12 mouse cellular contexts compared by ENCODE assay signal in genomic region chr5:140891080-140891479, GRCm38 (mm10).
DNase-seq lines count a peak whose midpoint lies in the region; ATAC-seq and TF ChIP-seq lines count a peak whose summit lies in the region.
"Had no signal": no experiment of that assay in that cellular context is flagged by ENCODE, and none has a peak within 500 bp of the region (broad histone marks: within the 10 kb centered on the region; RNA-seq: fewer than 3 reads in every experiment).

No protein-coding gene starts in this region.

- DNase-seq in forebrain, embryonic 14.5 days (ENCODE audit: low spot score), result peak; percentile 27
- no peak for DNase-seq in forebrain, embryonic 11.5 days (ENCODE audit: low spot score)
- peak in 1 of 2 experiments; percentile 21 for DNase-seq in layer of hippocampus, adult 2 months (ENCODE audit: low spot score in 2 of 2)
- no peak for DNase-seq in layer of hippocampus, adult 9-11 months
- DNase-seq in testis, postnatal 10 days (ENCODE audit: low spot score), result peak; percentile 51
- DNase-seq in testis, postnatal 14 days (ENCODE audit: low spot score), result no peak
- DNase-seq in thymus, postnatal 4 days, result peak; percentile 63
- DNase-seq in embryonic facial prominence, embryonic 10.5 days (ENCODE audit: low spot score), result no peak
- DNase-seq: cerebellum, adult 11-12 months; gastrocnemius, postnatal 25 days had no signal

- ATAC-seq in forebrain, embryonic 14.5 days, result no peak
- no peak for ATAC-seq in forebrain, embryonic 11.5 days (replicated peaks; ENCODE audit: low FRiP score)
- ATAC-seq: intestine, embryonic 15.5 days had no signal

- peak; percentile 68 for TF ChIP-seq CTCF in layer of hippocampus, adult 2 months (conservative IDR thresholded peaks at IDR 0.05)

- H3K9ac ChIP-seq in forebrain, embryonic 14.5 days (ENCODE audit: low read length), result no peak overlapping the region
- no peak overlapping the region for H3K9ac ChIP-seq in forebrain, embryonic 11.5 days (ENCODE audit: low read length)
- H3K9ac ChIP-seq: intestine, embryonic 15.5 days had no signal

- 57% methylated on average over 10 of the region's 10 CpGs for WGBS in forebrain, embryonic 14.5 days
- WGBS in forebrain, embryonic 11.5 days, result 55% methylated on average over 10 of the region's 10 CpGs
- 53% methylated on average over 10 of the region's 10 CpGs for WGBS in embryonic facial prominence, embryonic 10.5 days

- no peaks in the 10 kb centered on the region for H3K9me3 ChIP-seq in forebrain, embryonic 14.5 days (replicated peaks; ENCODE audit: control insufficient read depth, low read length)
- H3K9me3 ChIP-seq in forebrain, embryonic 11.5 days (ENCODE audit: control insufficient read depth, low read length), result no peaks in the 10 kb centered on the region
- H3K9me3 ChIP-seq in embryonic facial prominence, embryonic 10.5 days, result no peaks in the 10 kb centered on the region
- H3K9me3 ChIP-seq: intestine, embryonic 15.5 days had no signal

- no peaks in the 10 kb centered on the region for H3K27me3 ChIP-seq in forebrain, embryonic 14.5 days (replicated peaks; ENCODE audit: control insufficient read depth, insufficient read depth, low read length)
- H3K27me3 ChIP-seq in forebrain, embryonic 11.5 days (ENCODE audit: control insufficient read depth, insufficient read depth, low read length), result no peaks in the 10 kb centered on the region
- H3K27me3 ChIP-seq in embryonic facial prominence, embryonic 10.5 days (replicated peaks; ENCODE audit: low read depth, poor library complexity, severe bottlenecking), result no peaks in the 10 kb centered on the region
- H3K27me3 ChIP-seq: intestine, embryonic 15.5 days had no signal

- no peak overlapping the region for H3K4me3 ChIP-seq in forebrain, embryonic 14.5 days (ENCODE audit: low read depth, low read length)
- no peak overlapping the region for H3K4me3 ChIP-seq in forebrain, embryonic 11.5 days (ENCODE audit: low read depth, low read length)
- H3K4me3 ChIP-seq in layer of hippocampus, adult 2 months, result no peak overlapping the region
- no peak overlapping the region for H3K4me3 ChIP-seq in embryonic facial prominence, embryonic 10.5 days
- H3K4me3 ChIP-seq: erythroblast, embryonic 14.5 days; intestine, embryonic 15.5 days had no signal

- no peak overlapping the region for H3K27ac ChIP-seq in forebrain, embryonic 14.5 days (ENCODE audit: low read depth, low read length)
- H3K27ac ChIP-seq in forebrain, embryonic 11.5 days (ENCODE audit: low read depth, low read length), result no peak overlapping the region
- H3K27ac ChIP-seq in layer of hippocampus, adult 2 months, result no peak overlapping the region
- H3K27ac ChIP-seq in embryonic facial prominence, embryonic 10.5 days (replicated peaks), result no peak overlapping the region

- H3K4me1 ChIP-seq in forebrain, embryonic 14.5 days (ENCODE audit: control insufficient read depth, insufficient read depth, low read length), result no peaks in the 10 kb centered on the region
- no peaks in the 10 kb centered on the region for H3K4me1 ChIP-seq in forebrain, embryonic 11.5 days (replicated peaks; ENCODE audit: control insufficient read depth, insufficient read depth, low read length)
- 0 out of 2 replicates have a peak, but pooled peaks cover 7% of the 10 kb centered on the region for H3K4me1 ChIP-seq in embryonic facial prominence, embryonic 10.5 days

- H3K4me2 ChIP-seq in forebrain, embryonic 14.5 days (ENCODE audit: low read length), result no peak overlapping the region
- H3K4me2 ChIP-seq in forebrain, embryonic 11.5 days (ENCODE audit: low read depth, low read length, severe bottlenecking), result no peak overlapping the region
- H3K4me2 ChIP-seq: intestine, embryonic 15.5 days had no signal

- H3K36me3 ChIP-seq in forebrain, embryonic 14.5 days (ENCODE audit: control insufficient read depth, insufficient read depth, low read length), result no peaks in the 10 kb centered on the region
- H3K36me3 ChIP-seq in forebrain, embryonic 11.5 days (ENCODE audit: control insufficient read depth, insufficient read depth, low read length), result no peaks in the 10 kb centered on the region
- H3K36me3 ChIP-seq in embryonic facial prominence, embryonic 10.5 days (replicated peaks), result no peaks in the 10 kb centered on the region
- H3K36me3 ChIP-seq: intestine, embryonic 15.5 days had no signal

Comparison
In these comparisons a context has a peak if more than half of its experiments do, and no peak if none do; other contexts are left out.
1. DNase-seq: peak in forebrain, embryonic 14.5 days (single experiment), testis, postnatal 10 days (single experiment) and thymus, postnatal 4 days (single experiment); none in forebrain, embryonic 11.5 days (single experiment), layer of hippocampus, adult 9-11 months (single experiment), testis, postnatal 14 days (single experiment) and embryonic facial prominence, embryonic 10.5 days (single experiment).